Comparison of ENCODE assay signal across 11 mouse cellular contexts in genomic region chr2:93907519-93908294, GRCm38 (mm10). TPM values are rescaled to one million over a fixed set of nuclear protein-coding genes. Genes with fewer than 3 reads are reported as not detected.
A peak's percentile ranks its signal among the peaks of the same experiment; 100 is the strongest.
DNase-seq lines count a peak whose midpoint lies in the region; ATAC-seq and TF ChIP-seq lines count a peak whose summit lies in the region.
"Had no signal": no experiment of that assay in that cellular context is flagged by ENCODE, and none has a peak within 500 bp of the region (broad histone marks: within the 10 kb centered on the region; RNA-seq: fewer than 3 reads in every experiment).

No protein-coding gene starts in this region.

- intact Hi-C loops in heart, postnatal 36 days (cut with DNase I) = loop anchor here (5.0 kb wide), 1 partner anchor 50 kb away; the partner anchor contains the start of gene Gm13889

- DNase-seq in heart, postnatal 0 days (ENCODE audit: low spot score) = no peak
- no peak for DNase-seq in heart, postnatal 36 days
- peak; percentile 66 for DNase-seq in brain, embryonic 14.5 days (ENCODE audit: low read depth)
- peak; percentile 40 to 69 for DNase-seq in kidney, postnatal 25 days
- DNase-seq in liver, postnatal 0 days = no peak
- no peak for DNase-seq in cerebellum, postnatal 4 days (ENCODE audit: low spot score in 2 of 2)
- DNase-seq in left cerebral cortex, adult 9 months (ENCODE audit: low spot score in 2 of 2) = no peak
- DNase-seq: cerebellum, adult 11-12 months had no signal

- H3K9me3 ChIP-seq in heart, postnatal 0 days (replicated peaks; ENCODE audit: control insufficient read depth, low read length) = no peaks in the 10 kb centered on the region
- H3K9me3 ChIP-seq in E14TG2a.4 (ENCODE audit: low read length) = no peaks in the 10 kb centered on the region
- no peaks in the 10 kb centered on the region for H3K9me3 ChIP-seq in liver, postnatal 0 days (ENCODE audit: low read length)
- H3K9me3 ChIP-seq: liver, embryonic 15.5 days had no signal

- ATAC-seq in heart, postnatal 0 days (ENCODE audit: insufficient read depth, low read depth) = no peak
- no peak for ATAC-seq in liver, postnatal 0 days

- no peak overlapping the region for H3K4me3 ChIP-seq in heart, postnatal 0 days (ENCODE audit: low read depth, low read length)
- 0 out of 2 replicates have a peak overlapping the region, but pooled peaks have one; percentile 13 for H3K4me3 ChIP-seq in E14TG2a.4 (replicated peaks; ENCODE audit: low read length)
- no peak overlapping the region for H3K4me3 ChIP-seq in liver, postnatal 0 days (ENCODE audit: low read depth, low read length)
- H3K4me3 ChIP-seq: liver, embryonic 15.5 days had no signal

- H3K4me2 ChIP-seq in heart, postnatal 0 days (ENCODE audit: low read depth, low read length) = no peak overlapping the region
- H3K4me2 ChIP-seq in liver, postnatal 0 days (ENCODE audit: low read depth, low read length) = no peak overlapping the region
- H3K4me2 ChIP-seq: liver, embryonic 15.5 days had no signal

- peak overlapping the region; percentile 25; the same call in 1 of the 2 replicates for H3K27ac ChIP-seq in heart, postnatal 0 days (ENCODE audit: low read depth)
- no peak overlapping the region for H3K27ac ChIP-seq in liver, postnatal 0 days (ENCODE audit: low read depth)
- H3K27ac ChIP-seq: liver, embryonic 15.5 days had no signal

- WGBS in heart, postnatal 0 days = 42% methylated on average over 9 of the region's 9 CpGs
- WGBS in liver, postnatal 0 days (ENCODE audit: insufficient replicate concordance) = 61% methylated on average over 9 of the region's 9 CpGs

- TF ChIP-seq CTCF in heart, postnatal 0 days (IDR thresholded peaks at IDR 0.05; ENCODE audit: low read depth) = no peak
- TF ChIP-seq CTCF in E14TG2a.4 (conservative IDR thresholded peaks at IDR 0.05; ENCODE audit: low read length) = no peak
- no peak for TF ChIP-seq CTCF in brain, embryonic 14.5 days (IDR thresholded peaks at IDR 0.05; ENCODE audit: borderline replicate concordance, extremely low read depth, insufficient read depth, insufficient read length)
- TF ChIP-seq CTCF in liver, postnatal 0 days (IDR thresholded peaks at IDR 0.05; ENCODE audit: low read depth) = no peak

- H3K27me3 ChIP-seq in heart, postnatal 0 days (ENCODE audit: control insufficient read depth, insufficient read depth, low read length) = no peaks in the 10 kb centered on the region
- no peaks in the 10 kb centered on the region for H3K27me3 ChIP-seq in E14TG2a.4 (ENCODE audit: insufficient read depth, low read length)
- H3K27me3 ChIP-seq in liver, postnatal 0 days (ENCODE audit: insufficient read depth, low read length) = no peaks in the 10 kb centered on the region

- TF ChIP-seq EP300 in heart, postnatal 0 days (IDR thresholded peaks at IDR 0.05; ENCODE audit: low read depth) = no peak
- no peak for TF ChIP-seq EP300 in liver, postnatal 0 days (IDR thresholded peaks at IDR 0.05; ENCODE audit: low read depth)

- no peak for TF ChIP-seq POLR2A in brain, embryonic 14.5 days (IDR thresholded peaks at IDR 0.05; ENCODE audit: borderline replicate concordance, extremely low read depth, insufficient read depth, insufficient read length, poor library complexity, severe bottlenecking)

- H3K36me3 ChIP-seq in heart, postnatal 0 days (replicated peaks; ENCODE audit: control insufficient read depth, insufficient read depth, low read length) = no peaks in the 10 kb centered on the region
- no peaks in the 10 kb centered on the region for H3K36me3 ChIP-seq in E14TG2a.4 (ENCODE audit: insufficient read depth, low read length)
- no peaks in the 10 kb centered on the region for H3K36me3 ChIP-seq in liver, postnatal 0 days (replicated peaks; ENCODE audit: insufficient read depth, low read length)
- H3K36me3 ChIP-seq: liver, embryonic 15.5 days had no signal

- H3K4me1 ChIP-seq in heart, postnatal 0 days (ENCODE audit: control insufficient read depth, insufficient read depth) = peaks cover 10% of the 10 kb centered on the region
- peaks cover 84% of the 10 kb centered on the region for H3K4me1 ChIP-seq in E14TG2a.4 (replicated peaks; ENCODE audit: low read depth, low read length)
- H3K4me1 ChIP-seq in liver, postnatal 0 days (ENCODE audit: insufficient read depth) = no peaks in the 10 kb centered on the region
- H3K4me1 ChIP-seq: liver, embryonic 15.5 days had no signal

- H3K9ac ChIP-seq in heart, postnatal 0 days (replicated peaks; ENCODE audit: low read depth, low read length) = no peak overlapping the region
- H3K9ac ChIP-seq in liver, postnatal 0 days (replicated peaks) = no peak overlapping the region
- H3K9ac ChIP-seq: liver, embryonic 15.5 days had no signal

RNA-seq across cellular contexts. Expression of gene Accsl, which starts 38.8 kb away (rescaled TPM):
- total RNA-seq in heart, postnatal 0 days (2014; rRNA removed; ENCODE audit: low replicate concordance) = not detected in 2 replicates
- 0.08 TPM in 1 of 2 replicates, not detected in the other for polyA plus RNA-seq in heart, postnatal 0 days (2015; fragmentation: Nextera tagmentation; extraction: Ambion mirVana)
- total RNA-seq in heart, postnatal 36 days (2021) = not detected
- 0.38 and 0.39 TPM in 2 replicates for polyA plus RNA-seq in brain, embryonic 14.5 days (2012; rRNA removed)
- 0.13 TPM in 1 of 2 replicates, not detected in the other for polyA plus RNA-seq in liver, postnatal 0 days (2015; fragmentation: Nextera tagmentation; extraction: Ambion mirVana)
- total RNA-seq: MEL had no signal
- polyA plus RNA-seq: liver, embryonic 15.5 days had no signal

RNA-seq across cellular contexts. Expression of gene Gm13889, which starts 49.3 kb away (rescaled TPM):
- 39.3 and 41.6 TPM in 2 replicates for total RNA-seq in heart, postnatal 0 days (2014; rRNA removed; ENCODE audit: low replicate concordance)
- 9.0 and 10.8 TPM in 2 replicates for polyA plus RNA-seq in heart, postnatal 0 days (2015; fragmentation: Nextera tagmentation; extraction: Ambion mirVana)
- 1 to 10 TPM; 8.4 to 9.7 TPM for total RNA-seq in heart, postnatal 36 days (2021)
- polyA plus RNA-seq in brain, embryonic 14.5 days (2012; rRNA removed) = 26.7 and 58.7 TPM in 2 replicates
- 5.2 and 6.1 TPM in 2 replicates for polyA plus RNA-seq in liver, postnatal 0 days (2015; fragmentation: Nextera tagmentation; extraction: Ambion mirVana)
- total RNA-seq: MEL had no signal

RNA-seq across cellular contexts. Expression of gene Accs, which starts 58.0 kb away (rescaled TPM):
- 8.4 and 42.5 TPM in 2 replicates for total RNA-seq in heart, postnatal 0 days (2014; rRNA removed; ENCODE audit: low replicate concordance)
- polyA plus RNA-seq in heart, postnatal 0 days (2015; fragmentation: Nextera tagmentation; extraction: Ambion mirVana) = 6.1 and 6.2 TPM in 2 replicates
- 1 to 10 TPM; 4.0 to 6.2 TPM for total RNA-seq in heart, postnatal 36 days (2021)
- polyA plus RNA-seq in brain, embryonic 14.5 days (2012; rRNA removed) = 22.2 and 27.3 TPM in 2 replicates
- polyA plus RNA-seq in liver, postnatal 0 days (2015; fragmentation: Nextera tagmentation; extraction: Ambion mirVana) = 1.3 and 1.6 TPM in 2 replicates

Comparison
In these comparisons a context has a peak if more than half of its experiments do, and no peak if none do; other contexts are left out.
1. DNase-seq: peak in brain, embryonic 14.5 days (single experiment) and kidney, postnatal 25 days (2 of 2); none in heart, postnatal 0 days (single experiment), heart, postnatal 36 days (0 of 2), liver, postnatal 0 days (single experiment), cerebellum, postnatal 4 days (0 of 2) and left cerebral cortex, adult 9 months (0 of 2).